Mouse (Mus musculus): ENCODE results near the gene Inpp5d. TPM values are rescaled to one million over a fixed set of nuclear protein-coding genes. Genes with fewer than 3 reads are reported as not detected.
A peak's percentile ranks its signal among the peaks of the same experiment; 100 is the strongest.

Gene Inpp5d
- total RNA-seq, 2 experiments from 2014 or later, result 88.0 to 105 TPM

- ATAC-seq (ENCODE audit: poor library complexity, severe bottlenecking), result no peak
Observed at GRCm38 (mm10) chr1:87623977-87624666, 4.0 kb downstream of the Inpp5d start.

GRCm38 (mm10) chr1:87624826-87625225 is 4.7 kb downstream of the Inpp5d start:
- ATAC-seq (ENCODE audit: poor library complexity, severe bottlenecking), result no peak

- peak; percentile 25; the same call in 1 of the 2 replicates for ATAC-seq (ENCODE audit: poor library complexity, severe bottlenecking)
Observed at GRCm38 (mm10) chr1:87625254-87626025, 5.3 kb downstream of the Inpp5d start.

- peak; percentile 92 for ATAC-seq (ENCODE audit: poor library complexity, severe bottlenecking)
Observed at GRCm38 (mm10) chr1:87626344-87626743, 6.2 kb downstream of the Inpp5d start.

GRCm38 (mm10) chr1:87628085-87628484 is 8.0 kb downstream of the Inpp5d start:
- no peak for ATAC-seq (ENCODE audit: poor library complexity, severe bottlenecking)

DNA sequence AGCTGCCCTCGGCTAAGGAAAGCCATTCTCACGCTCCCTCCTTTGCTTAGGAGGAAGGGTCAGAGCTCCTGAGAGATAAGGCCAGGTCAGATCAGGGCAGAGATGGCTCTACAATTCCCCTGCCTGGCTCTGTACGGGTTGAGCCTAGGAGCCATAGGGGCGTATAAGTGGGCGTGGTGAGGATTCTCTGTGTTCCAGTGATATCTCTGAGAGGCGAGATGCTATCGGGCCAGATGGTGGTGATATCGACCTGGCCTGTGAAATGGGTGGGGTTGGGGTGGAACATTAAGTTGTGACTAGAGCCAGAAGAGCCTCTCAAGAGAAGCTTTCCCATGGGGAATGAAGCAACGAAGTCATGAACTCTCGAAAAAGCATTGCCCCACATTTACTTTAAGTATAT is 11.5 kb downstream of the Inpp5d start:
- no peak for ATAC-seq (ENCODE audit: poor library complexity, severe bottlenecking)

DNA sequence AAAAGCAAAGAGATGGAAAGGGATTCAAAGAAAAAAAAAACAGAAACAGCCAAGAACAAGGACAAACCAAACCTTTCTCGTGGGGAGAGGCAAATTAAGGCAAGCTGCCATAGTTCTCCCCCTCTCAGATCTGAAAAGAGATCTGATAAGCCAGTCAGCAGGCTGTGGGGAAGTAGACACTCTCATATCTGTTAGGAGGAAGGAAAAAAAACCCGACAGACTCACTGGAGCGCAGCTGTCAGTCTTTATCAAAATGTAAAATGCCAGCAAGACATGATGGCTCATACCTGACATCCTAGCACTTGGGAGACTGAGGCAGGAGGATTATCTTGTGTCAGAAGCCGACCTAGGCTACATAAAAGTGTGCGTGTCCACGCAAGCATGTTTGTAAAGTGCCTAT is 12.1 kb downstream of the Inpp5d start:
- peak; percentile 49; the same call in 1 of the 2 replicates for ATAC-seq (ENCODE audit: poor library complexity, severe bottlenecking)

GRCm38 (mm10) chr1:87636716-87637117 is 16.6 kb downstream of the Inpp5d start:
- no peak for ATAC-seq (ENCODE audit: poor library complexity, severe bottlenecking)

DNA sequence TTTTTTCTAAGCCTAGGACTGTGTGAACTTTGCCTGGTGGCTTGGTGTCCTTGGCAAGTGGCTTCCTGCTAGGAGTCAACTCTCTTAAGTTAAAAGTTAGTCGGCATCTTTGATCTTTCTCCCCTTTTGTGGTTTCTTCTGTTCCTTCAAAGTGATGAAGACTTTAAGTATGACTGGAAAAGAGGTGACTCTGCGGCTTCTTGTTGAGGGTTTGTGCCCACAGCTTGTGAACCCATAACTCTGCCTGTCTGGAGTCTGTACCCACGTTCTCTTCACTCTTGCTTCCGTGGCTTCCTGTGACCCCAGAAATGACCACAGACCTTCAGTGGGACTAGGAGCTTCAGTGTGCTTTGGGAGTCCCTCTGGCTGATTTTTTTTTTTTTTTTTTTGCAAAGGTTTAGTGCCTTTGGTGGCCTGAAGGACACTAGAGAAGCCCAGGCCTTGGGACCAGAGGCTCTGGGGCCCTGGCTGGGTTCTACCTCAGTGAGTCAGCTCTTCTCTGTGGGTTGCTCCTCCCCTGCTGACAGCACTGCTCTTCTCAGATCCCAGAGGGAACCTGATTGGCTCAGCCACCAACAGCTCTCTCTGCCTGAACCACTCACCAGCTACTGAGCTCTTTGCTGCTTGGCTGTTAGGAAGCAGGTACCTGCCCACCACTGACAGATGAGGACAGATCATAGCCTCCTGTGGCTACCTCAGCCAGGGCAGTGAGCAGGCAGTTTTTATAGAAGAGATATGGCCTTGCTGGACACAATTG is 17.2 kb downstream of the Inpp5d start:
- peak; percentile 86 for ATAC-seq (ENCODE audit: poor library complexity, severe bottlenecking)

- ATAC-seq (ENCODE audit: poor library complexity, severe bottlenecking), result peak; percentile 27
Observed at GRCm38 (mm10) chr1:87637878-87638600, 17.9 kb downstream of the Inpp5d start.

GRCm38 (mm10) chr1:87639724-87640123 is 19.6 kb downstream of the Inpp5d start:
- ATAC-seq (ENCODE audit: poor library complexity, severe bottlenecking), result no peak

DNA sequence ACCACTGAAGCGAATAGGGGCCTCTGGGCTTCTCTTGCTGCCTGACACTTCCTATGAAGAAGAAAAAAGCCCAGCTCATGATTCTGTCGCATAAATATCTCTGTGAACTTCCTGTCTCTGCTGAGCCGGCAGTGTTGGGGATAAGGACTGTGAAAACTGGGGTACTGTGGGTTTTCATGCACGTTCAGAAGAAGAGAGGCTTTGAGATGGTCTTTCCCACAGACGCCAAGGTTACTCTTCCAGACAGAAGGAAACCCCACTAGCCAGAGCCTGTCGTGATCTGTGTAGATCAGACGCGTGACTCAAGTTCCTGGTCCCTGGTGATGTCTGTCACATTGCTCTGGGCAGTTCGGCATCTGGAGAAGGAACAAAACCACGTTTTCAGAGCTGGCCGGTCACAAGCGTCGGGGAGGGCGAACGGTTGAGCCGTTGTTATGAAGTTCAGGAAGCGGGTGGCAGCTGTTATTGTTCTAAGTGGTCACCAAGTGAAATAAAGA is 20.1 kb downstream of the Inpp5d start:
- peak; percentile 34 for ATAC-seq (ENCODE audit: poor library complexity, severe bottlenecking)

DNA sequence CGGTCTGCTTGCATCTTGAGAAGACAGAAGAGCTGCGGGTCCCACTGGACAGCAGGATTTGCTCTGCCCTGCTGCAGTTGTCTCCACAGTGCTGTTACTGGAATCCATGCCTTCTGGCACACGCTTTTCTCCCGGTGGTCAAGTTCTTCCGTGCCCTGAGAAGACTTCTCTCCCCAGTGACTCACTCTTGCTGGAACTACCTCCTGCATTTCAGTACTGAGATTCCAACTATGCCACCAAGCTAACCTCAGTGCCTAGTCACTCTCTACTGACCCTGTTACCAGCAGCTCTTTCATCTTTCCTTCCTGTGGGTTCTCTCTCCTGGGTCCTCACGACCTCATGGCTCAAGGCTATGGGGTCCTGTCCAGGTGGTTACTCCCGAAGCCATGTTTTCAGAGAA is 22.9 kb downstream of the Inpp5d start:
- ATAC-seq (ENCODE audit: poor library complexity, severe bottlenecking), result no peak

- ATAC-seq (ENCODE audit: poor library complexity, severe bottlenecking), result no peak
Observed at GRCm38 (mm10) chr1:87645041-87645440, 24.9 kb downstream of the Inpp5d start.

DNA sequence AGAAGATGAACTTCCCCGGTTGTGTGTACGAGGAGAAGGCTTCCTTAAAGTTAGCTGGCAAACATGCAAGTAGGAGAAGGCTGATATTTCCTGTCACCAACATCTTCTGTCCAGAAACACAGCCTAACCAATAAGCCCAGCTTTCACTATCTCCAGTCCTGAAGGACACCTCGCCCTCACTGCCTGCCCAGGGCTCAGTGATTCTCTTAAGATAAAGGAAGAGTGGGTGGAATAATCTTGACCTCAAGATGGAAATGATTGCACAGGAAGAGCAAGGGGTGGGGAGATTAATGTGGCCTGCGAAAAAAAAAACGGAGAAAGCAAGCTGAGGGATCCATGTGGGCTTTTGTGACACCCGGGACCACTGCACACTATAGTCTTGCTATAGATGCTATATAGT is 25.6 kb downstream of the Inpp5d start:
- ATAC-seq (ENCODE audit: poor library complexity, severe bottlenecking), result no peak

DNA sequence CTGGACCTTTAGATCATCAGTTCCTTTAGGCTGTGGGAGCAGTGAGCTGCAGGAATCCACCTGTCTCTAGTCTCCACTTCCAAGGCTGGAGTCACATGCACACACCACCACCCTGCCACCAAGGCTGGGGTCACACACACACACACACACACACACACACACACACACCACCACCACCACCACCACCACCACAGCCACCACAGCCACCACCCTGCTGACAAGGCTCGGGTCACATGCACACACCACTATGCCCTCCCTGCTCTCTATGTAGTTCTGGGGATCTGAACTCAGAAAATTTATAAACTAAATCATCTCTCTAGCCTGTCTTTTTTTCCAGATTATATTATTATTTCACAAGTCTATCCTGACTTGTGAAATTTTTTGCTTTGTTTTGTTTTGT is 27.7 kb downstream of the Inpp5d start:
- no peak for ATAC-seq (ENCODE audit: poor library complexity, severe bottlenecking)

GRCm38 (mm10) chr1:87648657-87649056 is 28.5 kb downstream of the Inpp5d start:
- ATAC-seq (ENCODE audit: poor library complexity, severe bottlenecking), result no peak

- ATAC-seq (ENCODE audit: poor library complexity, severe bottlenecking), result no peak
Observed at GRCm38 (mm10) chr1:87649219-87649805, 29.2 kb downstream of the Inpp5d start.

GRCm38 (mm10) chr1:87649958-87650474 is 29.9 kb downstream of the Inpp5d start:
- ATAC-seq (ENCODE audit: poor library complexity, severe bottlenecking), result no peak

GRCm38 (mm10) chr1:87650611-87651079 is 30.5 kb downstream of the Inpp5d start:
- ATAC-seq (ENCODE audit: poor library complexity, severe bottlenecking), result peak; percentile 80
